Mouse (Mus musculus): ENCODE results near the gene Plac9a.
A peak's percentile ranks its signal among the peaks of the same experiment; 100 is the strongest.
"Not testable (repeated sequence)": the region's sequence is repeated elsewhere in the genome, so short reads cannot be mapped to it uniquely, and the experiment has no call there.

The Plac9a gene

GRCm38 (mm10) chr14:25903000-25903399 lies at the start of gene Plac9a:
Gene Plac9a, minus strand, starts transcription at chr14:25903100.
- DNase-seq (ENCODE audit: low spot score in 2 of 2) = not testable (repeated sequence)

GRCm38 (mm10) chr14:25938004-25938403 lies 35.1 kb upstream of the Plac9a start, which contains the start of gene Cphx1:
Gene Cphx1, plus strand, starts transcription at chr14:25938304.
- not testable (repeated sequence) for DNase-seq (ENCODE audit: low spot score in 2 of 2)

GRCm38 (mm10) chr14:25936867-25937630 lies 34.1 kb upstream of the Plac9a start:
- DNase-seq (ENCODE audit: low spot score in 2 of 2) = not testable (repeated sequence)

- DNase-seq (ENCODE audit: low spot score in 2 of 2) = not testable (repeated sequence)
Measured at GRCm38 (mm10) chr14:25927562-25927881, 24.6 kb upstream of the Plac9a start, which contains the start of gene Tmem254a. Gene Tmem254a, minus strand, starts transcription at chr14:25927672.

GRCm38 (mm10) chr14:25926814-25927561 lies 24.1 kb upstream of the Plac9a start:
- DNase-seq (ENCODE audit: low spot score in 2 of 2) = not testable (repeated sequence)

- not testable (repeated sequence) for DNase-seq (ENCODE audit: low spot score in 2 of 2)
Measured at GRCm38 (mm10) chr14:25918427-25919170, 15.7 kb upstream of the Plac9a start.

- DNase-seq (ENCODE audit: low spot score in 2 of 2) = not testable (repeated sequence)
Measured at GRCm38 (mm10) chr14:25908976-25909375, 6.1 kb upstream of the Plac9a start.

GRCm38 (mm10) chr14:25907272-25907671 lies 4.4 kb upstream of the Plac9a start:
- DNase-seq (ENCODE audit: low spot score in 2 of 2) = not testable (repeated sequence)

- peak; percentile 2 to 3 for DNase-seq (ENCODE audit: low spot score in 2 of 2)
Measured at GRCm38 (mm10) chr14:25905243-25905642, 2.3 kb upstream of the Plac9a start.

GRCm38 (mm10) chr14:25895686-25896085 lies 7.2 kb downstream of the Plac9a start:
- DNase-seq (ENCODE audit: low spot score in 2 of 2) = not testable (repeated sequence)

GRCm38 (mm10) chr14:25894566-25894965 lies 8.3 kb downstream of the Plac9a start:
- DNase-seq (ENCODE audit: low spot score in 2 of 2) = not testable (repeated sequence)

GRCm38 (mm10) chr14:25885886-25886285 lies 17.0 kb downstream of the Plac9a start:
- not testable (repeated sequence) for DNase-seq (ENCODE audit: low spot score in 2 of 2)

GRCm38 (mm10) chr14:25881769-25882168 lies 21.1 kb downstream of the Plac9a start:
- DNase-seq (ENCODE audit: low spot score in 2 of 2) = not testable (repeated sequence)

- DNase-seq (ENCODE audit: low spot score in 2 of 2) = not testable (repeated sequence)
Measured at GRCm38 (mm10) chr14:25876640-25877039, 26.3 kb downstream of the Plac9a start.

- DNase-seq (ENCODE audit: low spot score in 2 of 2) = no peak
Measured at GRCm38 (mm10) chr14:25872461-25873415, 30.2 kb downstream of the Plac9a start.

GRCm38 (mm10) chr14:25869135-25869878 lies 33.6 kb downstream of the Plac9a start:
- no peak for DNase-seq (ENCODE audit: low spot score in 2 of 2)

GRCm38 (mm10) chr14:25868706-25869105 lies 34.2 kb downstream of the Plac9a start:
- DNase-seq (ENCODE audit: low spot score in 2 of 2) = no peak

GRCm38 (mm10) chr14:25867834-25868233 lies 35.1 kb downstream of the Plac9a start:
- no peak for DNase-seq (ENCODE audit: low spot score in 2 of 2)

GRCm38 (mm10) chr14:25866832-25867231 lies 36.1 kb downstream of the Plac9a start:
- no peak for DNase-seq (ENCODE audit: low spot score in 2 of 2)

- DNase-seq (ENCODE audit: low spot score in 2 of 2) = no peak
Measured at GRCm38 (mm10) chr14:25866384-25866783, 36.5 kb downstream of the Plac9a start.

All from frontal cortex, postnatal 25 days (tissue).